Mouse (Mus musculus) kidney, postnatal 36 days (tissue): Measurements from ENCODE around the gene Cyp4a12a.
"Not testable (repeated sequence)": the region's sequence is repeated elsewhere in the genome, so short reads cannot be mapped to it uniquely, and the experiment has no call there.

ENCODE experiments used
- DNase-seq, 2 experiments: peaks; one replicate each; pipeline ENCODE4 v3.0.0; 2021 to 2022; ENCODE audit warnings: mixed read lengths in 2 of 2

Cyp4a12a gene

GRCm38 (mm10) chr4:115298746-115299145, at the start of gene Cyp4a12a:
TSS of gene Cyp4a12a (plus strand) at chr4:115299046.
- not testable (repeated sequence) for DNase-seq

GRCm38 (mm10) chr4:115264687-115265569, 33.9 kb upstream of the Cyp4a12a start:
- DNase-seq = peak in 1 of 2 experiments; percentile 16

- peak; percentile 8 to 29 for DNase-seq
Measured at GRCm38 (mm10) chr4:115278215-115278982, 20.4 kb upstream of the Cyp4a12a start.

GRCm38 (mm10) chr4:115280342-115280741, 18.5 kb upstream of the Cyp4a12a start:
- DNase-seq = peak in 1 of 2 experiments; percentile 11

DNA sequence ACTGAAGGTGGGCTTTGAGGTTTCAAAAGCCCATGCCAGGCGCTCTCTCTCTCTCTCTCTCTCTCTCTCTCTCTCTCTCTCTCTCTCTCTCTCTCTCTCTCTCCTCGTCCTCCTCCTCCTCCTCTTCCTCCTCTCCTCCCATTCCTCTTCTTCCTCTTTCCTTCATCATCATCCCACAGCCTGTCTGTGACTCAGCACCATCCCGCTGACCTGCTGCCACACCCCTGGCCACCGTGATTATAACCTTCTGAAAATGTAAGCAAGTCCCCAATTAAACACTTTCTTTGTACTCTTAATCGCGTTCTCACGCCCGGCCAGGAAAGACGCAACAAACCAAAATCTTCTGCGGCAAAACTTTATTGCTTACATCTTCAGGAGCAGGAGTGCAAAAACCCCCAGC, 18.1 kb upstream of the Cyp4a12a start:
- not testable (repeated sequence) for DNase-seq

- peak in 1 of 2 experiments; percentile 14 for DNase-seq
Measured at GRCm38 (mm10) chr4:115281231-115281767, 17.5 kb upstream of the Cyp4a12a start.

- DNase-seq = not testable (repeated sequence)
Measured at GRCm38 (mm10) chr4:115325722-115326121, 26.9 kb downstream of the Cyp4a12a start.

- DNase-seq = not testable (repeated sequence)
Measured at GRCm38 (mm10) chr4:115365624-115366023, 66.8 kb downstream of the Cyp4a12a start.

GRCm38 (mm10) chr4:115368067-115368466, 69.2 kb downstream of the Cyp4a12a start:
- DNase-seq = peak; percentile 7 to 36
